In the genomic region with DNA sequence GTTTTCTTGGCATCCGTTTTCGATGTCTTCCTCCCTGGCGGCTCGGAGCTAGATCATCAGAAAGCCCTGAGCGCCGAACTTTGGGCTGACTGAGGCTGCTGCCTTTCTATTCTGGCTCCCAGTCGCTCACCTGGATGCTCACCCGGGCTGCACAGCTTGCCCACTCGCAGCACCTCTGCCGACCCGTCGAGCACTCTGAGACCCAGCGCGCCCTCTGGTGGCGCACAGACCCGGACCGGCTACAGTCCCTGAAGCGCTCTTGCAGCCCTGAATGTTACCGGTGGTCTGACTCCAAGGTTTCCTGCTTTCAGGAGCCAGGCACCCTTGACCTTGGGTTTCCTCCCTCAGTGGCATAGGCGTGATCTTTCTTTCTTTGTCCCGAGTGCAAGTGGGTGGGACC, we compare ENCODE assay signal across 8 mouse cellular contexts. TPM values are rescaled to one million over a fixed set of nuclear protein-coding genes. Genes with fewer than 3 reads are reported as not detected.
DNase-seq lines count a peak whose midpoint lies in the region; ATAC-seq and TF ChIP-seq lines count a peak whose summit lies in the region.

No protein-coding gene starts in this region.

- H3K4me3 ChIP-seq in embryonic fibroblast, embryonic 13.5 days (ENCODE audit: insufficient read depth, low read length): no peak overlapping the region
- peak overlapping the region; percentile 25; the same call in 1 of the 2 replicates for H3K4me3 ChIP-seq in heart, embryonic 15.5 days
- H3K4me3 ChIP-seq in liver, embryonic 13.5 days (replicated peaks): no peak overlapping the region
- H3K4me3 ChIP-seq in neural tube, embryonic 12.5 days: no peak overlapping the region
- peak overlapping the region; percentile 20 for H3K4me3 ChIP-seq in stomach, embryonic 16.5 days (replicated peaks; ENCODE audit: low read length)

- TF ChIP-seq POLR2A in embryonic fibroblast, embryonic 13.5 days (IDR thresholded peaks at IDR 0.05; ENCODE audit: low read depth, low read length): no peak

- 6% methylated on average over 21 of the region's 21 CpGs for WGBS in heart, embryonic 15.5 days
- 3% methylated on average over 21 of the region's 21 CpGs for WGBS in liver, embryonic 13.5 days (ENCODE audit: insufficient replicate concordance)
- 7% methylated on average over 21 of the region's 21 CpGs for WGBS in neural tube, embryonic 12.5 days
- WGBS in stomach, embryonic 16.5 days: 6% methylated on average over 21 of the region's 21 CpGs

- no peak overlapping the region for H3K9ac ChIP-seq in heart, embryonic 15.5 days
- no peak overlapping the region for H3K9ac ChIP-seq in liver, embryonic 13.5 days
- no peak overlapping the region for H3K9ac ChIP-seq in neural tube, embryonic 12.5 days
- H3K9ac ChIP-seq in stomach, embryonic 16.5 days (ENCODE audit: low read length): no peak overlapping the region; the same call in 1 of the 2 replicates

- 0 out of 2 replicates have a peak, but pooled peaks cover 4% of the 10 kb centered on the region for H3K4me1 ChIP-seq in embryonic fibroblast, embryonic 13.5 days (ENCODE audit: control insufficient read depth, insufficient read depth, low read length)
- peaks cover 17% of the 10 kb centered on the region for H3K4me1 ChIP-seq in heart, embryonic 15.5 days (replicated peaks)
- no peaks in the 10 kb centered on the region; the same call in 1 of the 2 replicates for H3K4me1 ChIP-seq in liver, embryonic 13.5 days (replicated peaks)
- no peaks in the 10 kb centered on the region for H3K4me1 ChIP-seq in neural tube, embryonic 12.5 days
- H3K4me1 ChIP-seq in stomach, embryonic 16.5 days (ENCODE audit: control insufficient read depth, insufficient read depth, low read length): no peaks in the 10 kb centered on the region

- TF ChIP-seq CTCF in embryonic fibroblast, embryonic 13.5 days (IDR thresholded peaks at IDR 0.05; ENCODE audit: borderline replicate concordance, insufficient read depth, low read length): peak; percentile 89

- peak; percentile 76 for DNase-seq in CD4-positive, CD25-positive, alpha-beta regulatory T cell, adult 2 months (ENCODE audit: low read depth, low spot score)
- DNase-seq in kidney, postnatal 25 days: peak; percentile 85 to 86
- peak; percentile 20 for DNase-seq in liver, embryonic 13.5 days

- no peaks in the 10 kb centered on the region for H3K9me3 ChIP-seq in heart, embryonic 15.5 days (replicated peaks)
- no peaks in the 10 kb centered on the region for H3K9me3 ChIP-seq in liver, embryonic 13.5 days (replicated peaks)
- no peaks in the 10 kb centered on the region for H3K9me3 ChIP-seq in neural tube, embryonic 12.5 days
- H3K9me3 ChIP-seq in stomach, embryonic 16.5 days (replicated peaks; ENCODE audit: control insufficient read depth, low read length): no peaks in the 10 kb centered on the region

- H3K27me3 ChIP-seq in heart, embryonic 15.5 days: peaks cover 12% of the 10 kb centered on the region
- peaks cover 14% of the 10 kb centered on the region for H3K27me3 ChIP-seq in liver, embryonic 13.5 days
- peaks cover 15% of the 10 kb centered on the region; the same call in 1 of the 2 replicates for H3K27me3 ChIP-seq in neural tube, embryonic 12.5 days (replicated peaks)
- peaks cover 9% of the 10 kb centered on the region; the same call in 1 of the 2 replicates for H3K27me3 ChIP-seq in stomach, embryonic 16.5 days (ENCODE audit: control insufficient read depth, insufficient read depth, low read length)

- ATAC-seq in CD4-positive, CD25-positive, alpha-beta regulatory T cell, adult 4 months: no peak
- 0 out of 2 replicates have a peak, but pooled peaks have one; percentile 59 for ATAC-seq in heart, embryonic 15.5 days (replicated peaks; ENCODE audit: insufficient number of reproducible peaks, insufficient read depth, low FRiP score, low read depth)
- ATAC-seq in liver, embryonic 13.5 days (ENCODE audit: low read depth): no peak
- ATAC-seq in neural tube, embryonic 12.5 days (ENCODE audit: low FRiP score, low read depth): no peak
- no peak for ATAC-seq in stomach, embryonic 16.5 days (ENCODE audit: insufficient read depth, low FRiP score)

- H3K27ac ChIP-seq in embryonic fibroblast, embryonic 13.5 days (ENCODE audit: insufficient read depth, low read length): no peak overlapping the region
- no peak overlapping the region for H3K27ac ChIP-seq in heart, embryonic 15.5 days
- H3K27ac ChIP-seq in liver, embryonic 13.5 days: no peak overlapping the region
- H3K27ac ChIP-seq in neural tube, embryonic 12.5 days: no peak overlapping the region
- H3K27ac ChIP-seq in stomach, embryonic 16.5 days (ENCODE audit: low read length): no peak overlapping the region

- peak overlapping the region; percentile 56 for H3K4me2 ChIP-seq in heart, embryonic 15.5 days
- H3K4me2 ChIP-seq in liver, embryonic 13.5 days: peak overlapping the region; percentile 32
- peak overlapping the region; percentile 40 for H3K4me2 ChIP-seq in neural tube, embryonic 12.5 days (replicated peaks)
- H3K4me2 ChIP-seq in stomach, embryonic 16.5 days (ENCODE audit: low read depth, low read length): peak overlapping the region; percentile 49

- no peaks in the 10 kb centered on the region for H3K36me3 ChIP-seq in heart, embryonic 15.5 days
- H3K36me3 ChIP-seq in liver, embryonic 13.5 days: no peaks in the 10 kb centered on the region
- no peaks in the 10 kb centered on the region for H3K36me3 ChIP-seq in neural tube, embryonic 12.5 days
- H3K36me3 ChIP-seq in stomach, embryonic 16.5 days (ENCODE audit: control insufficient read depth, insufficient read depth, low read length): no peaks in the 10 kb centered on the region

RNA-seq across cellular contexts. Expression of a gene that starts 41.8 kb away (rescaled TPM):
- polyA plus RNA-seq in CD4-positive, CD25-positive, alpha-beta regulatory T cell, adult 4 months (2017; shearing (Covaris generic)): not detected
- polyA plus RNA-seq in embryonic fibroblast, embryonic 13.5 days (2011; ENCODE audit: insufficient read length, low read depth, missing spikeins): not detected in 2 replicates
- 2.1 and 2.3 TPM in 2 replicates for polyA plus RNA-seq in heart, embryonic 15.5 days (2015; fragmentation: Nextera tagmentation; extraction: Ambion mirVana)
- 0.07 TPM in 1 of 2 replicates, not detected in the other for polyA plus RNA-seq in liver, embryonic 13.5 days (2015; fragmentation: Nextera tagmentation; extraction: Ambion mirVana)
- 1.9 and 2.3 TPM in 2 replicates for polyA plus RNA-seq in neural tube, embryonic 12.5 days (2016; fragmentation: Nextera tagmentation; extraction: Ambion mirVana)
- 0.26 and 0.27 TPM in 2 replicates for polyA plus RNA-seq in stomach, embryonic 16.5 days (2015; fragmentation: Nextera tagmentation; extraction: Ambion mirVana)

Comparison
In these comparisons a context has a peak if more than half of its experiments do, and no peak if none do; other contexts are left out.
1. DNase-seq: peak in every context shown above with its lines; median percentile 86 in kidney, postnatal 25 days; 76 in CD4-positive, CD25-positive, alpha-beta regulatory T cell, adult 2 months; 20 in liver, embryonic 13.5 days.
2. H3K4me3 ChIP-seq: peak in heart, embryonic 15.5 days (single experiment) and stomach, embryonic 16.5 days (single experiment); none in embryonic fibroblast, embryonic 13.5 days (single experiment), liver, embryonic 13.5 days (single experiment) and neural tube, embryonic 12.5 days (single experiment).
3. Peak in every context shown above with its lines, with median percentiles within 50 percentile points of each other: H3K4me2 ChIP-seq.